Comparison of ENCODE assay signal across 18 mouse cellular contexts in the genomic region with DNA sequence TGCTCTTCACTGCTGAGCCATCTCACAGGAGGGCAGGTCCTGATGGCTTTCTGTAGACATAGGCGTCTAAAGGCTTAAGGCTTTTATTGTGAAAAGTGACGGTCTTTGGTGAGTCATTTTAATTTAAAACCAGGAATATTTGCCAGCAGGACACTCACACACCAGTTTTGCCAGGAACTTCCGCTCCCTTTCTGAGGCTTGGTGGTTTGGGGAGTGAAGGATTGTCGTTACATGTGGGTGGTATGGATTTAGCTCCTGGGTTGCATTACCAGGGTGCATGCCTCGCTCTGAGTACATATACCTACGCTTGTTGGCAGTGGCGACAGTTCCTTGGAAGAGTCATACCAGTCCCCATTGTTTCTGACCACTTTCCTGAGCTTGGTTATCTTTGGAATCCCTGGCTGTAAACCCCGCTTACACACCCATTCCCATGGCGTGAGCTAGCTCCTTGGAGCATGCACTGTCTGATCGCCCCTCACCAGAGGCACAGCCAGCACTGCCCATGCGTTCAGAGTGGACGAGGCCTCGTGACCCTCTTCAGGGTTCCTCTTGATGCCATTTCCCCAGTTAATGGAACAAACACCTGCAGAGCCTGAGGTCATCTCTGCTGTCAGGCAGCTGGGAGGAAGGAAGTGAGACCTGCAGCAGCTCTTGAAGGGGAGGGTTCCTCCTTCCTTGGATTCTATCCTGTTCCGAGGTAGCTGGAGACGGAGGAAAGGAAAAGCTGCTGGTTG. TPM values are rescaled to one million over a fixed set of nuclear protein-coding genes. Genes with fewer than 3 reads are reported as not detected.
DNase-seq lines count a peak whose midpoint lies in the region; ATAC-seq and TF ChIP-seq lines count a peak whose summit lies in the region.
"Had no signal": no experiment of that assay in that cellular context is flagged by ENCODE, and none has a peak within 500 bp of the region (broad histone marks: within the 10 kb centered on the region; RNA-seq: fewer than 3 reads in every experiment).

No protein-coding gene starts in this region.

- H3K4me3 ChIP-seq in forebrain, embryonic 10.5 days: no peak overlapping the region
- H3K4me3 ChIP-seq in forebrain, embryonic 14.5 days (ENCODE audit: low read depth, low read length): no peak overlapping the region
- H3K4me3 ChIP-seq in lung, embryonic 14.5 days (ENCODE audit: low read depth, low read length): no peak overlapping the region
- no peak overlapping the region for H3K4me3 ChIP-seq in lung, adult 2 months (replicated peaks; ENCODE audit: extremely low read depth, low read depth, low read length)
- no peak overlapping the region for H3K4me3 ChIP-seq in limb, embryonic 10.5 days
- H3K4me3 ChIP-seq: forebrain, embryonic 12.5 days had no signal

- peaks cover 7% of the 10 kb centered on the region; the same call in 1 of the 2 replicates for H3K36me3 ChIP-seq in forebrain, embryonic 10.5 days (replicated peaks)
- no peaks in the 10 kb centered on the region for H3K36me3 ChIP-seq in forebrain, embryonic 14.5 days (ENCODE audit: control insufficient read depth, insufficient read depth, low read length)
- H3K36me3 ChIP-seq in lung, embryonic 14.5 days (ENCODE audit: insufficient read depth): no peaks in the 10 kb centered on the region
- peaks cover 13% of the 10 kb centered on the region; the same call in 1 of the 2 replicates for H3K36me3 ChIP-seq in limb, embryonic 10.5 days

- no peak for ATAC-seq in forebrain, embryonic 14.5 days
- no peak for ATAC-seq in lung, embryonic 14.5 days (ENCODE audit: insufficient read depth)

- intact Hi-C loops in left cerebral cortex, postnatal 4 days (cut with DNase I): no loop called here

- TF ChIP-seq POLR2A in lung, adult 2 months (IDR thresholded peaks at IDR 0.05; ENCODE audit: borderline replicate concordance, extremely low read depth, low read depth, low read length): no peak

- no peaks in the 10 kb centered on the region for H3K9me3 ChIP-seq in forebrain, embryonic 10.5 days
- H3K9me3 ChIP-seq in forebrain, embryonic 14.5 days (replicated peaks; ENCODE audit: control insufficient read depth, low read length): no peaks in the 10 kb centered on the region
- H3K9me3 ChIP-seq in lung, embryonic 14.5 days (ENCODE audit: low read depth, low read length): no peaks in the 10 kb centered on the region
- no peaks in the 10 kb centered on the region for H3K9me3 ChIP-seq in limb, embryonic 10.5 days (replicated peaks)
- H3K9me3 ChIP-seq: forebrain, embryonic 12.5 days had no signal

- TF ChIP-seq CTCF in lung, embryonic 14.5 days (IDR thresholded peaks at IDR 0.05; ENCODE audit: low read depth): no peak
- no peak for TF ChIP-seq CTCF in lung, adult 2 months (IDR thresholded peaks at IDR 0.05; ENCODE audit: insufficient read depth, low read length)

- DNase-seq in forebrain, embryonic 10.5 days (ENCODE audit: extremely low spot score, low spot score): no peak
- DNase-seq in forebrain, embryonic 14.5 days (ENCODE audit: low spot score): no peak
- DNase-seq in lung, embryonic 14.5 days: no peak
- DNase-seq in lung, adult 2 months: no peak
- peak; percentile 50 for DNase-seq in gonadal fat pad, adult 2 months (ENCODE audit: low read depth)
- DNase-seq in limb, embryonic 10.5 days (ENCODE audit: low spot score): no peak
- DNase-seq in thymus, postnatal 4 days: no peak
- DNase-seq in left cerebral cortex, postnatal 4 days: no peak
- DNase-seq: adrenal gland, adult 8-10 months; thymus, adult 18-20 months had no signal

- H3K27me3 ChIP-seq in forebrain, embryonic 10.5 days (ENCODE audit: poor library complexity, severe bottlenecking): no peaks in the 10 kb centered on the region
- H3K27me3 ChIP-seq in forebrain, embryonic 14.5 days (replicated peaks; ENCODE audit: control insufficient read depth, insufficient read depth, low read length): no peaks in the 10 kb centered on the region
- no peaks in the 10 kb centered on the region for H3K27me3 ChIP-seq in lung, embryonic 14.5 days (ENCODE audit: insufficient read depth, low read length)
- H3K27me3 ChIP-seq in limb, embryonic 10.5 days (ENCODE audit: low read depth, poor library complexity, severe bottlenecking): no peaks in the 10 kb centered on the region
- H3K27me3 ChIP-seq: forebrain, embryonic 12.5 days had no signal

- H3K27ac ChIP-seq in forebrain, embryonic 10.5 days: 0 out of 2 replicates have a peak overlapping the region, but pooled peaks have one; percentile 0
- no peak overlapping the region for H3K27ac ChIP-seq in forebrain, embryonic 14.5 days (ENCODE audit: low read depth, low read length)
- 0 out of 2 replicates have a peak overlapping the region, but pooled peaks have one; percentile 31 for H3K27ac ChIP-seq in lung, embryonic 14.5 days (ENCODE audit: low read depth)
- peak overlapping the region; percentile 46; the same call in 1 of the 2 replicates for H3K27ac ChIP-seq in limb, embryonic 10.5 days
- H3K27ac ChIP-seq: forebrain, embryonic 12.5 days; macrophage had no signal

- WGBS in forebrain, embryonic 10.5 days: 76% methylated on average over 15 of the region's 15 CpGs
- 88% methylated on average over 15 of the region's 15 CpGs for WGBS in forebrain, embryonic 14.5 days
- 64% methylated on average over 15 of the region's 15 CpGs for WGBS in lung, embryonic 14.5 days
- WGBS in lung, adult 2 months: 49% methylated on average over 15 of the region's 15 CpGs
- 83% methylated on average over 15 of the region's 15 CpGs for WGBS in limb, embryonic 10.5 days

- no peak overlapping the region for H3K9ac ChIP-seq in forebrain, embryonic 14.5 days (ENCODE audit: low read length)
- H3K9ac ChIP-seq in lung, embryonic 14.5 days: no peak overlapping the region
- H3K9ac ChIP-seq: forebrain, embryonic 12.5 days had no signal

- no peak overlapping the region for H3K4me2 ChIP-seq in forebrain, embryonic 14.5 days (ENCODE audit: low read length)
- no peak overlapping the region for H3K4me2 ChIP-seq in lung, embryonic 14.5 days
- H3K4me2 ChIP-seq: forebrain, embryonic 12.5 days had no signal

- peaks cover 56% of the 10 kb centered on the region for H3K4me1 ChIP-seq in forebrain, embryonic 10.5 days
- H3K4me1 ChIP-seq in forebrain, embryonic 14.5 days (ENCODE audit: control insufficient read depth, insufficient read depth, low read length): peaks cover 10% of the 10 kb centered on the region
- no peaks in the 10 kb centered on the region; the same call in 1 of the 2 replicates for H3K4me1 ChIP-seq in lung, embryonic 14.5 days (ENCODE audit: insufficient read depth)
- H3K4me1 ChIP-seq in lung, adult 2 months (ENCODE audit: control insufficient read depth, insufficient read depth, low read length): 0 out of 2 replicates have a peak, but pooled peaks cover 4% of the 10 kb centered on the region
- peaks cover 45% of the 10 kb centered on the region for H3K4me1 ChIP-seq in limb, embryonic 10.5 days

RNA-seq across cellular contexts. Expression of gene Ctnnbip1, which starts 9.8 kb away (rescaled TPM):
- polyA plus RNA-seq in forebrain, embryonic 10.5 days (2016; fragmentation: Nextera tagmentation; extraction: Ambion mirVana): 53.6 and 59.6 TPM in 2 replicates
- 95.2 and 99.1 TPM in 2 replicates for polyA plus RNA-seq in forebrain, embryonic 14.5 days (2014; fragmentation: Nextera tagmentation; extraction: Ambion mirVana)
- polyA plus RNA-seq in lung, embryonic 14.5 days (2014; fragmentation: Nextera tagmentation; extraction: Ambion mirVana): 65.3 and 65.4 TPM in 2 replicates
- 9.8 and 16.0 TPM in 2 replicates for polyA plus RNA-seq in lung, adult 2 months (2012; rRNA removed)
- polyA plus RNA-seq in gonadal fat pad, adult 2 months (2012; rRNA removed): 42.3 and 47.4 TPM in 2 replicates
- polyA plus RNA-seq in limb, embryonic 10.5 days (2016; fragmentation: Nextera tagmentation; extraction: Ambion mirVana): 67.1 and 78.4 TPM in 2 replicates
- 10 to 100 TPM; 94.7 to 99.4 TPM for total RNA-seq in left cerebral cortex, postnatal 4 days (2021)

RNA-seq across cellular contexts. Expression of gene Lzic, which starts 42.8 kb away (rescaled TPM):
- polyA plus RNA-seq in forebrain, embryonic 10.5 days (2016; fragmentation: Nextera tagmentation; extraction: Ambion mirVana): 51.8 and 55.2 TPM in 2 replicates
- 62.6 and 63.0 TPM in 2 replicates for polyA plus RNA-seq in forebrain, embryonic 14.5 days (2014; fragmentation: Nextera tagmentation; extraction: Ambion mirVana)
- 51.1 and 52.8 TPM in 2 replicates for polyA plus RNA-seq in lung, embryonic 14.5 days (2014; fragmentation: Nextera tagmentation; extraction: Ambion mirVana)
- polyA plus RNA-seq in lung, adult 2 months (2012; rRNA removed): 9.6 and 11.6 TPM in 2 replicates
- polyA plus RNA-seq in gonadal fat pad, adult 2 months (2012; rRNA removed): 12.6 and 16.0 TPM in 2 replicates
- polyA plus RNA-seq in limb, embryonic 10.5 days (2016; fragmentation: Nextera tagmentation; extraction: Ambion mirVana): 55.1 and 55.4 TPM in 2 replicates
- 10 to 100 TPM; 63.7 to 66.2 TPM for total RNA-seq in left cerebral cortex, postnatal 4 days (2021)

RNA-seq across cellular contexts. Expression of gene Nmnat1, which starts 42.8 kb away (rescaled TPM):
- polyA plus RNA-seq in forebrain, embryonic 10.5 days (2016; fragmentation: Nextera tagmentation; extraction: Ambion mirVana): 17.9 and 18.4 TPM in 2 replicates
- polyA plus RNA-seq in forebrain, embryonic 14.5 days (2014; fragmentation: Nextera tagmentation; extraction: Ambion mirVana): 9.4 and 11.8 TPM in 2 replicates
- polyA plus RNA-seq in lung, embryonic 14.5 days (2014; fragmentation: Nextera tagmentation; extraction: Ambion mirVana): 12.0 and 12.5 TPM in 2 replicates
- polyA plus RNA-seq in lung, adult 2 months (2012; rRNA removed): 4.1 and 4.5 TPM in 2 replicates
- polyA plus RNA-seq in gonadal fat pad, adult 2 months (2012; rRNA removed): 6.3 and 8.6 TPM in 2 replicates
- polyA plus RNA-seq in limb, embryonic 10.5 days (2016; fragmentation: Nextera tagmentation; extraction: Ambion mirVana): 16.1 and 16.8 TPM in 2 replicates
- 1 to 10 TPM; 5.9 to 6.0 TPM for total RNA-seq in left cerebral cortex, postnatal 4 days (2021)

RNA-seq across cellular contexts. Expression of gene Tmem274, which starts 50.6 kb away (rescaled TPM):
- 0.50 and 0.63 TPM in 2 replicates for polyA plus RNA-seq in forebrain, embryonic 10.5 days (2016; fragmentation: Nextera tagmentation; extraction: Ambion mirVana)
- not detected in 2 replicates for polyA plus RNA-seq in forebrain, embryonic 14.5 days (2014; fragmentation: Nextera tagmentation; extraction: Ambion mirVana)
- polyA plus RNA-seq in lung, embryonic 14.5 days (2014; fragmentation: Nextera tagmentation; extraction: Ambion mirVana): 0.32 TPM in 1 of 2 replicates, not detected in the other
- not detected in 2 replicates for polyA plus RNA-seq in lung, adult 2 months (2012; rRNA removed)
- polyA plus RNA-seq in gonadal fat pad, adult 2 months (2012; rRNA removed): not detected in 2 replicates
- polyA plus RNA-seq in limb, embryonic 10.5 days (2016; fragmentation: Nextera tagmentation; extraction: Ambion mirVana): 0.26 and 0.83 TPM in 2 replicates
- not detected for total RNA-seq in left cerebral cortex, postnatal 4 days (2021)
- total RNA-seq: adrenal gland, adult 8-10 months; heart, postnatal 36 days; MEL; monocyte, adult 5-6 weeks had no signal
- polyA plus RNA-seq: cortical plate, adult 2 months; large intestine, adult 2 months; limb, embryonic 11.5 days; macrophage had no signal

RNA-seq across cellular contexts. Expression of gene Clstn1, which starts 58.5 kb away (rescaled TPM):
- polyA plus RNA-seq in forebrain, embryonic 10.5 days (2016; fragmentation: Nextera tagmentation; extraction: Ambion mirVana): 17.8 and 21.4 TPM in 2 replicates
- 36.1 and 42.4 TPM in 2 replicates for polyA plus RNA-seq in forebrain, embryonic 14.5 days (2014; fragmentation: Nextera tagmentation; extraction: Ambion mirVana)
- 45.3 and 45.7 TPM in 2 replicates for polyA plus RNA-seq in lung, embryonic 14.5 days (2014; fragmentation: Nextera tagmentation; extraction: Ambion mirVana)
- polyA plus RNA-seq in lung, adult 2 months (2012; rRNA removed): 93.8 and 111 TPM in 2 replicates
- polyA plus RNA-seq in gonadal fat pad, adult 2 months (2012; rRNA removed): 31.8 and 53.1 TPM in 2 replicates
- 34.8 and 41.2 TPM in 2 replicates for polyA plus RNA-seq in limb, embryonic 10.5 days (2016; fragmentation: Nextera tagmentation; extraction: Ambion mirVana)
- total RNA-seq in left cerebral cortex, postnatal 4 days (2021): 100 to 1,000 TPM; 494 to 507 TPM
